Mouse (Mus musculus): ENCODE data around the gene Cd300lb. TPM values are rescaled to one million over a fixed set of nuclear protein-coding genes. Genes with fewer than 3 reads are reported as not detected.
"Not testable (repeated sequence)": the region's sequence is repeated elsewhere in the genome, so short reads cannot be mapped to it uniquely, and the experiment has no call there.

The Cd300lb gene
- total RNA-seq (2014; fragmentation: Nextera tagmentation) (not detected in 2 replicates), total RNA-seq (2017) (0.05 TPM in 1 of 2 replicates, not detected in the other)

DNA sequence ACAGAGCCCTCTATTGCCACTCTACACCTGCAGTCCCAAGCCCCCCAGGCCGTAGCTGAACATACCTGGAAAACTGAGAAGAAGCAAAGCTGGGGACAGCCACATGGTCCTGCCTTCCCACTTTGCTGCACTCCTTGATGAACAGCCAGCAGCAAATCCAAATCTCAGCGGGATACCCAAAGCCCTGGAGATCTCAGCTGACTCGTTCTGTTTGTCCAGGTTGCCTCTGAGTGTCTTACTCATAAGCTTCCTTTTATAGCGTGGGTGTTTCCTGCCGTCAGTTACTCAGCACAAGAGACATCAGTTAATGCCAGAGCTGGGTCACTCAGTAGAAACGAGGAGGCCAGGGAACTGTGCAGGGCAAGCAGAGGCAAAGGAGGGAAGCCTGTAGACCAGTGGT is at the start of gene Cd300lb:
Gene Cd300lb (minus strand): TSS at position 243 of the 400 bp plus-strand sequence.
- no peak for ATAC-seq (replicated peaks; ENCODE audit: low FRiP score, low TSS enrichment, poor library complexity, severe bottlenecking)

DNA sequence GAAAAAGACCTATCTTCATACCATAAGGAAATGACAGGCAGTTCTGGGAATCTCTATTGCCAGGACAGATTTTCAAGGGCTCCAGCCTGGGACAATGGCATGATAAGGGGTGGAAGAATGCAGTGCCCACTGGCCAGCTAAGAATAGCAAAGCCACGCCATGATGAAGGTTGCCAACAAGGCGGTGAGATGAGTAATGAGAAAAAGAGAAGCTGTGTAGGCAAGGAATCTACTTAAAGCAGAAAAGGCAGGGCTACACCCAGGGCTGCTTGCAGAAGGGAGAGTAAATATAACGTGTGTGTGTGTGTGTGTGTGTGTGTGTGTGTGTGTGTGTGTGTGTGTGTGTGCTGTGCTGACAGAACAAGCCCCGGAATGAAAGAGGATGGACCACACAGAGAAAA is 47.7 kb upstream of the Cd300lb start:
- ATAC-seq (replicated peaks; ENCODE audit: low FRiP score, low TSS enrichment, poor library complexity, severe bottlenecking) = no peak

DNA sequence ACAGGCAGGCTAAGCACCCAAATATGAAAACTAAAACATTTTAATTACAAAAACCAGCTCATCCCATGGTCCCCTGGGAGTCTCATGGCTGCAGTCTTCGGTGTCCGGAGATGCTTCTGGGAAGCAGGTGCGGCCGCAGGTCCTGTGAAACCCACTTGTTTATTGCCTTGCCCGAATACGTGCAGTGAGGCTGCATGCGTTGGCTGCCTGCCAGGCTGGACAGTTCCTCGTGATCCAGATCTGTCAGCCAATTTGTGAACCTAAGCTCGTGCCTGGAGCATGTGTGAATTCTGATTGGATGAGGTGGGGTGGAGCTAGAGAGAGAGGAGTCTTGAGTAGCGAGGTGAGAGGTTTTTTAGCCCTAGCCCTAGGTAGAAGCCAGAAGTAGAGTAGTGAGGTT is 38.5 kb upstream of the Cd300lb start:
- no peak for ATAC-seq (replicated peaks; ENCODE audit: low FRiP score, low TSS enrichment, poor library complexity, severe bottlenecking)

DNA sequence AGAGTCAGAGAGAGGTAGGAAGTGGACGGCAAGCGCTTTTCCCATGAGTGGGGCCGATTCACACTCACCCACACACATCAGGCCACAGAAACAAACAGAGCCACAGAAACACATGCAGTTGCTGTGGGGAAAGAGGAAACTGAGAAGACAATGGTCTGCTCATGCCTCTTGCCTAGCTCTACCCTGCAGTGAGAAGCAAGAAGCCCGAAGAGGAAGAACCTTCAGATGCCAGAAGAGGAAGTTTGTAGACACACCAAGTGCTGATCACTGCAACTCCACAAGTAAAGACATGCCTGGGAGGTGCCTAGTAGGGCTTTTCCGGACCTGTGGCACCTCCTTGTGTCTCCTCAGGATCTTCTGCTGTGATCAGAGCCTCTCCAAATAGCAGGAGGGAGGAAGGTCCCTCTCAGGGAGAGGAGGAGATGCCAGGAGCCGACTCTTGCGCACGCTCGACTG is 34.6 kb upstream of the Cd300lb start, which contains the start of gene Cd300c:
Gene Cd300c (minus strand): TSS at position 406 of the 456 bp plus-strand sequence.
- ATAC-seq (replicated peaks; ENCODE audit: low FRiP score, low TSS enrichment, poor library complexity, severe bottlenecking) = no peak

DNA sequence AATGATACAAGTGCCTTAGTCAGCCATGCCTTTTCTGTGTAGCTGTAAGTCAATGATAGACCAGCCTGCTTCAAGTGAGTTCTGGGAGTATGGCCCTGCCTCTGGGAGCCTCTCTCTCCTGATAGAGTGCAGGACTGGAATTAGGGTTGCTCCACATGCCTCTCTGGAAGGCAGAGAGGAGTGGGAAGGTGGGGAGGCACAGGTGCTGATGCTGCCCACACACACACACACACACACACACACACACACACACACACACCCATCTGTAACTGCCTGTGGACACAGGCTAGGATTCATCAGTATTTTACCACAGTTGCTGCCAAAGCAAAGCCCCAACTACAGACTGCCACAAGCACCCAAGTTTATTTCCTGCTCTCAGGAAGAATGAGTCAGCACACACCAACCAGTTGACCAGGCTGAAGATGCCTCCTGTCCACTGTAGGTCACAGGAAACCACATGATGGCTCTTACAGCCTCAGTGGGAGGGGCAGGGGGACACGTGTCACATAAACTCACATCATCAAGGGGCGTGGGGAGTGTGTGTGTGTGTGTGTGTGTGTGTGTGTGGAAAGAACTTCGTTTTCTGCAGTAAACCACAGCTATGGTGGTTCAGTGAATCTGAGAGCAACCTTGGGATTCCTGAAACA is 31.1 kb upstream of the Cd300lb start:
- ATAC-seq (replicated peaks; ENCODE audit: low FRiP score, low TSS enrichment, poor library complexity, severe bottlenecking) = no peak

DNA sequence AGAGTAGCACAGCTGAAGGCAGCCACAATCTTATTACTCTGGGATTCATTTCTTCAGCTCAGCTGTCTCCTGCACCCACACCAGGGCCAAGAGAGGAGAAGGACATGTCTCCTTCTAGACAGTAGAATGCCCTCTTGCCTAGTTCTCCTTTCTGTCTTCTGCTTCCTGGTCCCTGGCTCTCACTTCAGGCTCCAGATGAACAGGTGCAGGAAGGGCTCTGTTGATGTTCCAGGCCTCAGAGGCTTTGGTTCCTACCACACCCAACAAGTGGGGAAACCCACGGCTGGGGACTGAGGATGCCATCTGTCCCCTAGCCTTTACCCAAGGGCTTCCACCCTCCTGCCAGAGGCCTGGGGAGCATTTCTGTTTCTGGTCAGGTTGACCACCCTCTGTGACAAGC is 26.2 kb upstream of the Cd300lb start:
- ATAC-seq (replicated peaks; ENCODE audit: low FRiP score, low TSS enrichment, poor library complexity, severe bottlenecking) = no peak

DNA sequence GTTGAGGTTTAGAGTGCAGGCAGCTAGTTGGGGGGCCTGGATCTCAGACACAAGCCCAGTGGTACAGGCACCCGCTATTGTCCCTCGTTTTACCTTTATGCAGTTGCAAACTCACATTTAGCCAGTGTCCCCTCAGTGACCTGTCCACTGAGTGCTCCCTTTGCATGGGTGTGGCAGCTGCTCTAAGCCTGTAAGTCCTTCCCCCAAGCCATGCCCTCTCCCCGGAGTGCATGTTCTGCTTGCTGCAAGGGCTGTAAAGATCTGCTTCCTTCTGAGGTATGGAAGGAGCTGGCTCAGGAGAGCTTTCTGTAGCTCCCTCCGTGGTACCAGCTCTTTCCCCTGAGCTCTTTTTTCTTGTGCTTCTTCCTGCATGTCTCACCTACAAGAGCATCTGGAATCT is 595 bp downstream of the Cd300lb start:
- no peak for ATAC-seq (replicated peaks; ENCODE audit: low FRiP score, low TSS enrichment, poor library complexity, severe bottlenecking)

DNA sequence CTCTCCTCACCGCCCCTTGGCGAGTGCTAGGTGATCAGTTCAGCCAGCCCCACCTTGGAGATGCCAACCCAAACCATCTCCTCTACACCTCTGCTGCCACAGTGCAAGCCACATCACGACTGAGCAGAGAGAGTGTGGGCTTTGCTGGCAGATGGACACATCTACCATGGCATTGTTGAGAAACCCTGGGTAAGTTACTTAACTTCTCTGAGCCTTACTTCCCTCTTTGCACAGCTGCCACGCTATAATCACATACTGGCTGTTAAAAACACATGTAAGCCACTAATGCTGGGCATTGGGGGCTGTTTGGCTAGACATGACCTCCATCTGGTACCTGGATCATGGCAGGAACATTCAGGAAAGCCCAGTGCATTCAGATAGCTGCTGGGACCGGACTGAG is 3.1 kb downstream of the Cd300lb start:
- no peak for ATAC-seq (replicated peaks; ENCODE audit: low FRiP score, low TSS enrichment, poor library complexity, severe bottlenecking)

DNA sequence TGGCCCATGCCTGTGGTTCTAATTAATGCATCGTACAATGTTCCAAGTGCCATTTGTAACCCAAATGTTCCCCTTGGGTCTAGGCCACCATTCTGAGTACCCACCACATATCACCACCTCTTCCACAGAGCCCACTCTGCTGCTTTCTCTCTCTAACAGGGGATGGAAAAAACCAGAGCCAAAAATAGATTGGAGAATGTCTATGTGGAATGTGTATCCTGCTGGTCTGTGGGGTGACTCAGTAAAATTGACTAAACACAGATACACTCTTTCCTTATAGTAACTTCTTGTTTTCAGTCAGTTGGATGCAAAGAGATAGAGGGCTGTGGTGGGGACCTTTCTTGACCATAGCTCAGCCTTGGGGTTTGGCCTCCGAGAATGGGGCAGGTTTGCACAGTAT is 4.6 kb downstream of the Cd300lb start:
- no peak for ATAC-seq (replicated peaks; ENCODE audit: low FRiP score, low TSS enrichment, poor library complexity, severe bottlenecking)

DNA sequence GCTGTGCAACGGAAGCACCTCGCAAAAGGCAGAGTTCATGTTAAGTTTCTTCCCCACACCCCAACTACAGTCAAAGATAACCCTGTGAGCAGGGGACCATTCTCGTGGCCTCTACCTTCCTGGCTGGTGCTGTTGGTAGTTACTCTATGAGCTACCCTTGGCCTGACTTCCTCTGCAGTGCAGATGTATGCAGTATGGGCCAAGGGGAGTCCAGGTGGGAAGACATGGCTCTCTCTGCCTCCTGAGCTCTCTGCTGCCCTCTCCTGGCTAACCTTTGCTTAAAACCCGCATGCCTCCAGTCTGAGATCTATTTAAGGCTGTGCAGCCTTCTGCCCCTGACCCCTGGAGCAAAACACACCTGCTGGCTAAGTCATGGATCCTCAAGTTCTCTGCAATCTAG is 10.2 kb downstream of the Cd300lb start:
- peak; percentile 70 for ATAC-seq (replicated peaks; ENCODE audit: low FRiP score, low TSS enrichment, poor library complexity, severe bottlenecking)

DNA sequence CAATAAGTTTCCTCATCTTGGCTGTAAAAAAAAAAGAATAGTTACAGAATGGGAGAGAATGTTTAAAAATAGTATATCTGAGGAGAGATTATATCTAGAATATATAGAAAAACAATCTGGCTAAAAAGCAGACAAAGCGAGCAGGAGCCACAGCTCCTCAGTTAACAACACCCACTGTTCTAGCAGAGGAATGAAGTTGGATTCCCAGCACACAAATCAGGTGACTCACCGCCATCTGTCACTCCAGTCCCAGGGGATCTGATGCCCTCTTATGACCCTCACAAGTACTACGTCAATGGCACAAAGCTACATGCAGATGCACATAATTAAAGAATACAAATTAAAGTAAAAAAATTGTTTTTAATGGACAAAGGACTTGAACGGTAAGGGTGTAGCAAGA is 11.7 kb downstream of the Cd300lb start:
- no peak for ATAC-seq (replicated peaks; ENCODE audit: low FRiP score, low TSS enrichment, poor library complexity, severe bottlenecking)

DNA sequence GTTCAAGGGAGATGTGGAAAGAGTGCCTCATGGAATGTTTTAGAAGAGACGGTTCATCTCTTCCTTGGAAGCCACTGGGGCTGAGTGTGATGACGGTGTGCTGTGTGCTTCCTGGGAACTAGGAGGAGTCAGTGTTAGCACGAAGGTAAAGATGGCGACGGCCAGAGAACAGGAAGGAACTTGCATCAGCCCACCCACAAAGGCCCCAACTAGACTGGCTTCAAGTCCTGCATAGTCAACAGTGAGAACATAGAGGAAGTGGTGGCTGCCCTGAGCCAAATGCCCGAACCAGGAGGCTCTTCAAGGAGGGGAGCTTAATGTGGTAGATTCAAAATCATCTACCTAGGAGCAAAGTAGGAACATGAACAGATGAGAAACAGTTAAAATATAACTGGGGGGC is 17.1 kb downstream of the Cd300lb start:
- no peak for ATAC-seq (replicated peaks; ENCODE audit: low FRiP score, low TSS enrichment, poor library complexity, severe bottlenecking)

DNA sequence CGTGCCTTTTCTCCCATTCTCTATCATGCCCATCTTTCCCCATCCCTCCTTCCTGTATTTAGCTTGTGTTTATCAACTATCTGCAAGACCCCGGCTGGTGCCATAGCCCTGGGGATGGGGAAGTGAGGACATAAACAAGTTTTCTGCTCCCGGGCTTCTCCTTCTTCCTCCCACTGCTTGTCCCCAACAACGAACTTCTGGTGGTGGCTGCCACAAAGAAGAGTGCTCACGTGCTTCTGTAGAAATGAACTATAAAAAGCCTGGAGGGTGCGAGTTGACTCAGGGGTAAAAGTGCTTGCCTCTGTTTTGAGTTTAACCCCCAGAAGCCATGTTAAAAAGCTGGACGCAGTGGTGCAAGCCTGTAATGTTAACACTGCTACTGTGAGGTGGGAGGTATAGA is 19.2 kb downstream of the Cd300lb start:
- no peak for ATAC-seq (replicated peaks; ENCODE audit: low FRiP score, low TSS enrichment, poor library complexity, severe bottlenecking)

DNA sequence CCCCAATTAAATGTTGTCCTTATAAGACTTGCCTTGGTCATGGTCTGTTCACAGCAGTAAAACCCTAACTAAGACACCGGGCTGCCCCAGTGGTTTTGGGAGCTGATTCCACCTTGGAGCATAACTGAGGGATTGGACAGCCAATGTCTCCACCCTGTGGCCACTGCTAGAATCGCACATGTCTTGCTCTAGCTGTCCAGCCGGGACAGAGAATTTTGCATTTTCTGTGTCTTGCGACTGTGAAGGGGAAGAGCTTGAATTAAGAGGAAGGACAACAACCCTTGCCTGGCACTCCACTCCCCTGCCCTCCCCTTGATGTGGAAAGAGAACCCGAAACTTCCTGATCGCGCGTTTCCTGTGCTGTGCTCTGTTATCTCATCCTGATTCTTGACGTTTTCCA is 21.3 kb downstream of the Cd300lb start:
- ATAC-seq (replicated peaks; ENCODE audit: low FRiP score, low TSS enrichment, poor library complexity, severe bottlenecking) = peak; percentile 92

DNA sequence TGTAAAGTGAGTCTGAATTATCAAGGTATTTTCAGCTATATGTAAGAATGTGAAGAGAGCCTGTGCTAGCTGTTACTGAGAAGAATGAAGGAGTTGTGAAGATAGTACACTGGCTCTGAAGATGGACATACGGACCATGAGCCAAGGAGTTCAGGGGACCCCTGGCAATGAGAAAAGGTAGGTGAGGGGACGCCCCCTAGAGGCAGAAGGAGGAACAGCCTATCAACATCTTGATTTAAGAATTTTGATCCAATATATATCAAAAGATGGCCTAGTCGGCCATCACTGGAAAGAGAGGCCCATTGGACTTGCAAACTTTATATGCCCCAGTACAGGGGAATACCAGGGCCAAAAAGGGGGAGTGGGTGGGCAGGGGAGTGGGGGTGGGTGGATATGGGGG is 24.6 kb downstream of the Cd300lb start:
- not testable (repeated sequence) for ATAC-seq (replicated peaks; ENCODE audit: low FRiP score, low TSS enrichment, poor library complexity, severe bottlenecking)

DNA sequence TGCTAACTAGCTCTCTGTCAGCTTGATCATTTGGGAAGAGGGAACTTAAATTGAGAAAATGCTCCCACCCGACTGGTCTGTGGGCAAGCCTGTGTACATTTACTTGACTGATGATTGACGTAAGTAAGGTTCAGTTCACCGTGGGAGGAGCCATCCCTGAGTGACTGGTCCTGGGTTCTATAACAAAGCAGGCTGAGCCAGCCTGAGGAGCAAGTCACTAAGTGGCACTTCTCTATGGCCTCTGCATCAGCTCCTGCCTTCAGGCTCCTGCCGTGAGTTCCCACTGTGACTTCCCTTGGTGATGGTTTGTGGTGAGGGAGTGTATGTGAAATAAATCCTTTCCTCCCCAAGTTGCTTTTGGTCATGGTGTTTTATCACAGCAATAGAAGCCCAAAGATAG is 26.1 kb downstream of the Cd300lb start:
- no peak for ATAC-seq (replicated peaks; ENCODE audit: low FRiP score, low TSS enrichment, poor library complexity, severe bottlenecking)

DNA sequence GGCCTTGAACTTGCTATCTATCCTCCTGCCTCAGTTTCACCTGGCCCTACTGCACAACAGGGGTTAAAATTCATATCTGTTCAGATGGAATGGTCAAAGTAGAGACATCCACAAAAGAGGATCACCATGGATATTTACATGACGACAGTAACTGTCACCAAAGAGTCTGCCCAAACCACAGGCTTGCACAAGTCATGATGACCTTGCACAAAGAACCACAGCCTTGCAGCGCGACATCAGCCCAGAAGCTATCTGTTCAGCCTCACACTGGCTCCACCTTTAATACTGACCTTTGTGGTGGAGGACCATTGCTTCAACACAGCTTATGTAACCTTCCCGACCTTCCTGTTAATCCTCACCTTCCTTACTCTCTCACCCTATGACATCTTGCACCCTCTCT is 26.6 kb downstream of the Cd300lb start:
- peak; percentile 88 for ATAC-seq (replicated peaks; ENCODE audit: low FRiP score, low TSS enrichment, poor library complexity, severe bottlenecking)

DNA sequence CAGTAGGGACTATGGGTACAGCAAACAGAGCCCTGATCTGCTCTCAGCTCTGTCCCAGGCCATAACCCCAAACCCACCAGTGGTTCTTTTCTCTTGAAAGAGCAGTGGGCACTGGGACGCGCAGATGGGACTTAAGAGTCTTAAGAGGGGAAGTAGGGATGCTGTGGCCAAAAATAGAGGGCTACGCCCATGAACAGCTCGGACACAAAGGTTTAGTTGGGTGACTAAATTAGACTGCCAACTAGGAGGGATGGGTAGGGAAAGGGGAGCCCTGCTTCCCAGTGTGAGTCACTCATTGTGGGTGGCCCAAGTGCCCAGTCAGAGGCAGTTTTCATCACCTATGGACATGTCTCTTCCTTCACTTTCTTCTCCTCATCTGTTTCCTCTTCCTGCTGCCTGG is 31.0 kb downstream of the Cd300lb start:
- no peak for ATAC-seq (replicated peaks; ENCODE audit: low FRiP score, low TSS enrichment, poor library complexity, severe bottlenecking)

DNA sequence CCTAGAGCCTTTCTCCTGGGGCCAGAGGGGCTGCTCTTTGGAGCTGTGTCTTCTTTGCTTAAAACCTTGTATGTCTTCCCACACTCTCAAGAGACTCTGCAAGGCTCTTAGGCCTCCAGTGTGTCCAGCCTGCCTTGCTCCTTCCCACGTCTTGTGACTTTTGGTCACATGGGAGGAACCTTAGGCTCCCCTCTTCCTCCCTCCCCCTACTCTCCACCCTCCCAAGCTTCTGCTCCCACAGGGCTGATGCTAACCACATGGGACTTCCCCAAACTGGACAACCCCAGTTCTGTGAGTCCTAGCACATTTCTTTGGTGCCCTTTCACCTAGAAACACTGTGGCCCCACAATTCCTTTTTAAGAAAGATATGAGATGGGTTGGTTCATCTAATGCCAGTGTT is 36.2 kb downstream of the Cd300lb start:
- no peak for ATAC-seq (replicated peaks; ENCODE audit: low FRiP score, low TSS enrichment, poor library complexity, severe bottlenecking)

DNA sequence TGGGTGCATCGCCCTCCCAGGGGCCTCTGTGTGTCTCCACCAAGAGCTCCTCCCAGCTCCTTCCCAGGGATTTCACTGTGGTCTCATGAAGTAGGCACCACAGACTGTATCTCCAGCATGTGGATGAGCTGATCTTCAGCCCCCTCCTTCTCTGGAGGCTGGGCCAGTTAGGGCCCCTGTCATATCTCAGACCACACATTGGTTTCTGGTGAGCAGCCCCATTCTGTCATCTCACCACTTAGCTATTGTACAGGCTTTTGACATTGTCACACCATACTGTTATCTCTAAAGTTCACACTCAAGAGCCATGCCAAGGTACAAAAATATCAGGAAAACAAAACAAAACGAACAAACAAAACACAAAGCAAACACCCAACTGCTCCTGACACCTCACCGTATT is 38.1 kb downstream of the Cd300lb start:
- ATAC-seq (replicated peaks; ENCODE audit: low FRiP score, low TSS enrichment, poor library complexity, severe bottlenecking) = peak; percentile 96

DNA sequence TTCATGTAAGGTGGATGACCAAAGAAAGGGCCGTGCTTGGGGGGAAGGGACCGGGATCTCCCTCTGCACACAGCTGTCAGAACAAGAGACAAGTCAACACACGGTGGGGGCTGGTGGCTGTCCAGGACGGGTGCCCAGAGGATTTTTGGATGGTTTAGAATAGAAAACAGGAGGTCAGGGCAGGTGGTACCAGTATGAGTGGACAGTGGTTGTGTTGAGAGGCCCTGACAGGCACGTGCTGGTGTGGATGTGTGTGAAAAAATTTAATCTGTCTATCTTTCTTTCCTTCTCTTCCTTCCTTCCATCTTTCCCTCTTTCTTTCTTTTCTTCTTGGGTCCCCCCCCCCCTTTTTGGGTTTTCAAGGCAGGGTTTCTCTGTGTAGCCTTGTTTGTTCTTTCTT is 43.6 kb downstream of the Cd300lb start:
- ATAC-seq (replicated peaks; ENCODE audit: low FRiP score, low TSS enrichment, poor library complexity, severe bottlenecking) = no peak
